Mouse (Mus musculus): Measurements from ENCODE around the gene Adgrv1. TPM values are rescaled to one million over a fixed set of nuclear protein-coding genes. Genes with fewer than 3 reads are reported as not detected.
A peak's percentile ranks its signal among the peaks of the same experiment; 100 is the strongest.

Gene Adgrv1
- polyA plus RNA-seq, 1 experiment = 0.56 TPM

DNA sequence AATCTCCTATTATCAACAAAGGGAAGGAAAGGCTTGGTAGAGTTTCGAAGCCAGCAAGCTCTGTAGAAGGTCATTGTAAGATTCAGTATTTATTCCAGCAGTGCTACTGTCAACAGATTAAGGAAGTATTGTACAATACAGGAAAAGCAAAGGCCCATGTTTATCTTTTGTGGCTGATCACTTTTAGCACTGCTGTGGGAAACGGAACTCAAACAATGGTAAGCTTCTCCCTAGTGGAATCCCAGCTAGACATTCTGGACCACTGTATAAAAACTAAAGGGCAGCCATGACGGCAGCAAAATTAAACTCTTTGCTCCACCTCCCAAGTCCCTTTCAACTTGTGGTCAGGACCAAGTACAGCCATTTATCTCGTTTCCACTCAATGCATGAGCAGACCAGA is 402.8 kb downstream of the Adgrv1 start:
- no peaks in the 10 kb centered on the region for H3K4me1 ChIP-seq (ENCODE audit: control insufficient read depth, insufficient read depth, low read length)
- WGBS = 64% methylated on average over 4 of the region's 4 CpGs
- TF ChIP-seq POLR2A (IDR thresholded peaks at IDR 0.05; ENCODE audit: low read depth, low read length) (no peak), CTCF (conservative IDR thresholded peaks at IDR 0.05; ENCODE audit: insufficient read depth, insufficient read length, low read depth, low read length) (no peak)
- peak; percentile 4 for DNase-seq
- H3K27me3 ChIP-seq (replicated peaks; ENCODE audit: control insufficient read depth, insufficient read depth, low read length) = no peaks in the 10 kb centered on the region
- H3K27ac ChIP-seq (ENCODE audit: insufficient read depth, low read depth, low read length) = no peak overlapping the region
- no peaks in the 10 kb centered on the region for H3K36me3 ChIP-seq (ENCODE audit: control insufficient read depth, insufficient read depth, low read length)
- H3K4me3 ChIP-seq (ENCODE audit: insufficient read depth, low read depth, low read length) = no peak overlapping the region

DNA sequence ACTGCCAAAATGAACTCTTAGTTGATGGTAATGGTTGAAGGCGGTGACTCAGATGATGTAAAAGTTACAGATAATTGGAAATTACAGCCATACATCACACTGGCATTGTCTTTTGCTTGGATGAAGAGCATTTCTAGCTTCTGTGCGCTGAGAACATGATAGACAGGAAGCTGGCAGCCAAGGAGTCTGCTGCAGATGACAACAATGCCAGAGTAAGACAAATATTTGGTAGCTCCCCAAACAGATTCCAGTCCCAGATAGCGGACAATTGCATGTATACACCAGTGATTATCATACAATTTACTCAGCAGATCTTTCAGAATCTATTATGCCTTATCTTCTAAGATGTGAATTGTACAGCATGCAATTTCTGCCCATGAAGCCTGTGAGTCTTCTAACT is 409.2 kb downstream of the Adgrv1 start:
- no peaks in the 10 kb centered on the region for H3K4me1 ChIP-seq (ENCODE audit: control insufficient read depth, insufficient read depth, low read length)
- no peaks in the 10 kb centered on the region for H3K27me3 ChIP-seq (replicated peaks; ENCODE audit: control insufficient read depth, insufficient read depth, low read length)
- H3K4me3 ChIP-seq (ENCODE audit: insufficient read depth, low read depth, low read length) = no peak overlapping the region
- no peak overlapping the region for H3K27ac ChIP-seq (ENCODE audit: insufficient read depth, low read depth, low read length)
- 84% methylated on average over 3 of the region's 3 CpGs for WGBS
- TF ChIP-seq CTCF (conservative IDR thresholded peaks at IDR 0.05; ENCODE audit: insufficient read depth, insufficient read length, low read depth, low read length) = no peak
- TF ChIP-seq POLR2A (IDR thresholded peaks at IDR 0.05; ENCODE audit: low read depth, low read length) = no peak
- DNase-seq = no peak
- H3K36me3 ChIP-seq (ENCODE audit: control insufficient read depth, insufficient read depth, low read length) = no peaks in the 10 kb centered on the region

DNA sequence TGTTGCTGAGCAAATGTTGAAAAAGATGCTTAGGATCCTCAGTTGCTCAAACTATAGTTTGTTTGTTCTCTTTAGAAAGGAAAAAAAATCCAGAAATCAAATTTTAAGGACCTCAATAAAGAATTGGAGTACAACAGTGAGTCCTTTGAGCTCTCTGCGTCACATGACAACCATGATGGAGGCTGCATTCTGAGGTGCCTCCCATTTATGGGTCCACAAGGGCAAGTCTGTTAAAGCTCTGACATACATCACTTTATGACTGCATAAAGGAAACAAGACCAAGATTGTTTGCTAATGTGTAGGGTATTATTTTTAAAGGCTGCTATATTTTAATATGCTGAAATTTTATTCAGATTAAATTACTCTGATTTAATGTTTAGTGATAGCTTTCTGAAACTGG is 410.6 kb downstream of the Adgrv1 start:
- Histone ChIP-seq H3K36me3 (ENCODE audit: control insufficient read depth, insufficient read depth, low read length) (no peaks in the 10 kb centered on the region), H3K4me3 (ENCODE audit: insufficient read depth, low read depth, low read length) (no peak overlapping the region), H3K27me3 (replicated peaks; ENCODE audit: control insufficient read depth, insufficient read depth, low read length) (no peaks in the 10 kb centered on the region), H3K27ac (ENCODE audit: insufficient read depth, low read depth, low read length) (no peak overlapping the region), H3K4me1 (ENCODE audit: control insufficient read depth, insufficient read depth, low read length) (no peaks in the 10 kb centered on the region)
- 95% methylated on average over 1 of the region's 1 CpGs for WGBS
- no peak for DNase-seq
- no peak for TF ChIP-seq CTCF (conservative IDR thresholded peaks at IDR 0.05; ENCODE audit: insufficient read depth, insufficient read length, low read depth, low read length)
- TF ChIP-seq POLR2A (IDR thresholded peaks at IDR 0.05; ENCODE audit: low read depth, low read length) = no peak

DNA sequence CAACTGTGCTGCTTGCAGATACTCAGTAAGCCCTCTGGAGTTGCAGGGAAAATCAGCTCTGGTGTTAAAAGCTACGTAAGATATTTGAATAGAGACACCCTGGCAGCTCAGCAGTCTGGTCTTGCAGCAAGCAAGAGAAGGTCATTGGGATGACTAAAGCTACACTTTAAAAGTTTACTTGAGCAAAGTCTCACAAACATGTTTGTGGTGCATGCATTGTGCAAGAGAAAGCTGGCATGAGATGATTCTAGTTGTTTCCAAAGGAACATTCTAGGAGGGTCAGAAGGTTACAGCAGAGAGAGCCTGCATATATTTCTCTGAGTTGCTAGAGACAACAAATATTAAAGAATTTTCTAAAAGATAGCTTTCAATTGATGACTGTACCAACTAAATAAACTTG is 421.5 kb downstream of the Adgrv1 start:
- H3K4me3 ChIP-seq (ENCODE audit: insufficient read depth, low read depth, low read length) = no peak overlapping the region
- DNase-seq = no peak
- H3K36me3 ChIP-seq (ENCODE audit: control insufficient read depth, insufficient read depth, low read length) = no peaks in the 10 kb centered on the region
- TF ChIP-seq CTCF (conservative IDR thresholded peaks at IDR 0.05; ENCODE audit: insufficient read depth, insufficient read length, low read depth, low read length) (no peak), POLR2A (IDR thresholded peaks at IDR 0.05; ENCODE audit: low read depth, low read length) (no peak)
- no peaks in the 10 kb centered on the region for H3K4me1 ChIP-seq (ENCODE audit: control insufficient read depth, insufficient read depth, low read length)
- no peaks in the 10 kb centered on the region for H3K27me3 ChIP-seq (replicated peaks; ENCODE audit: control insufficient read depth, insufficient read depth, low read length)
- 81% methylated on average over 1 of the region's 1 CpGs for WGBS
- H3K27ac ChIP-seq (ENCODE audit: insufficient read depth, low read depth, low read length) = no peak overlapping the region

DNA sequence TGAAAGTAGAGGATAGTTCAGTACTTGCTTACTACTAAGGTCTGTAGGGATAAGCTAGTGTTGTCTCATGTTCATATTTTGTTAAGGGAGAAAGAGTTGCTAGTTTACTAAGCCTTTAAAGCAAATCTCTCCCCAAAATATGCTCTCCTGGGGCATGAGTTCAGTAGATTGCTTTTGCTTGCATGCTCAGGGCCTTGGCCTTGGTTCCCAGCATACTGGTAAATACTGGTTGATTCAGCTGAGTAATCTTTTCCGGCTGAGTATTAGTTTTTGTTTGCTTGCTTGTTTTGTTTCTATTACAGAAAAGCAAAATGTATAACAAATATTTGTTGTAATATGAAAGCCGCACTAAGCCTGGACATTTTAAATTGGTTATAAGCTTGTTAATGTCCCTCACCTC is 422.4 kb downstream of the Adgrv1 start:
- WGBS = 95% methylated on average over 2 of the region's 2 CpGs
- Histone ChIP-seq H3K4me1 (ENCODE audit: control insufficient read depth, insufficient read depth, low read length) (no peaks in the 10 kb centered on the region), H3K4me3 (ENCODE audit: insufficient read depth, low read depth, low read length) (no peak overlapping the region), H3K36me3 (ENCODE audit: control insufficient read depth, insufficient read depth, low read length) (no peaks in the 10 kb centered on the region), H3K27me3 (replicated peaks; ENCODE audit: control insufficient read depth, insufficient read depth, low read length) (no peaks in the 10 kb centered on the region), H3K27ac (ENCODE audit: insufficient read depth, low read depth, low read length) (no peak overlapping the region)
- TF ChIP-seq POLR2A (IDR thresholded peaks at IDR 0.05; ENCODE audit: low read depth, low read length) (no peak), CTCF (conservative IDR thresholded peaks at IDR 0.05; ENCODE audit: insufficient read depth, insufficient read length, low read depth, low read length) (no peak)
- no peak for DNase-seq

DNA sequence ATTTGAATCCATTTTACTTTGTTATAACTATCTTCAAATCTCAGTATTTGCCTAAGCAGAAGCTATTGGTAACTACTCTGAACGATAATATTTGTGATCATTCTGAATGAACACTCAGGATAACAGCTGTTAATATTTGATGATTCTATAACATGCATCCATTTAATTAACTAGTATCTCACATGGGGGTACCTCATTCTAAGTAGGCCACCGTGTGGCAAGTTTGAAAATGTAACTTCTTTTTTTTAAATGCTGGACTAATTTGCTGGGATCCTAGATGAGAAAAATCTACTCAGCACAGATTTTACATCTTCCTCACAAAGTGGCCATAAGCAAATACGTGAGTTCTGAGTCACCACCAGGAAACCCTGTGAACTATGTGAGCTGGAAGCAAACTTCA is 423.1 kb downstream of the Adgrv1 start:
- Histone ChIP-seq H3K4me3 (ENCODE audit: insufficient read depth, low read depth, low read length) (no peak overlapping the region), H3K27me3 (replicated peaks; ENCODE audit: control insufficient read depth, insufficient read depth, low read length) (no peaks in the 10 kb centered on the region), H3K27ac (ENCODE audit: insufficient read depth, low read depth, low read length) (no peak overlapping the region), H3K4me1 (ENCODE audit: control insufficient read depth, insufficient read depth, low read length) (no peaks in the 10 kb centered on the region), H3K36me3 (ENCODE audit: control insufficient read depth, insufficient read depth, low read length) (no peaks in the 10 kb centered on the region)
- DNase-seq = no peak
- no peak for TF ChIP-seq POLR2A (IDR thresholded peaks at IDR 0.05; ENCODE audit: low read depth, low read length)
- TF ChIP-seq CTCF (conservative IDR thresholded peaks at IDR 0.05; ENCODE audit: insufficient read depth, insufficient read length, low read depth, low read length) = no peak
- 89% methylated on average over 3 of the region's 3 CpGs for WGBS

DNA sequence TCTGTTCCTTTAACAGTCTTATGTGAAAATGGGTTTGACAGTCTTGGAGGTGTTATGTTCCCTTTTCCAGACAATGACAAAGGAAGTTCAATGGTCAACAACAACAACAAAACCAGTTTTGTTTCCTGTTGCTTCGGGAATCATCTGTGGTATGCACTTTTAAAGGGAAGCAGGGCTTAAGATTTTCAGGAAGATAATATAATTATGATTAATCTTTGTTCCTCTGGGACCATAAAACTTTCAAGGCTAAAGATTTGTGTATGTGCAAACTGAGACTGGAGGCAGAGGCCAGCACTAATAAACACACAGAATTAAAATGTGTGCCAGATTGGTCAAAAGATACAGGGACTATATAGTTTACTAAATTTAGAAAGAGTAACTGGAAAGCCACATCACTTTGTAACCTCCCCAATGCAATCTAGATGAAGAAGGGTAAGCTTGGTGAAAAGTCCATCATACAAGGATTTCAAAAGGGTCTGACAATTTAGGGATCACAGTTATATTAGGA is 424.8 kb downstream of the Adgrv1 start:
- no peak overlapping the region for H3K4me3 ChIP-seq (ENCODE audit: insufficient read depth, low read depth, low read length)
- H3K36me3 ChIP-seq (ENCODE audit: control insufficient read depth, insufficient read depth, low read length) = no peaks in the 10 kb centered on the region
- peak; percentile 53 for DNase-seq
- TF ChIP-seq POLR2A (IDR thresholded peaks at IDR 0.05; ENCODE audit: low read depth, low read length) (no peak), CTCF (conservative IDR thresholded peaks at IDR 0.05; ENCODE audit: insufficient read depth, insufficient read length, low read depth, low read length) (no peak)
- no peaks in the 10 kb centered on the region for H3K4me1 ChIP-seq (ENCODE audit: control insufficient read depth, insufficient read depth, low read length)
- 0 out of 2 replicates have a peak overlapping the region, but pooled peaks have one; percentile 38 for H3K27ac ChIP-seq (ENCODE audit: insufficient read depth, low read depth, low read length)
- no peaks in the 10 kb centered on the region for H3K27me3 ChIP-seq (replicated peaks; ENCODE audit: control insufficient read depth, insufficient read depth, low read length)
- WGBS = 43% methylated on average over 1 of the region's 1 CpGs

Measured in kidney, adult 2 months (tissue).